Mouse (Mus musculus) C2C12 (cell line): Measurements from ENCODE around the gene Tle2.

Experiments used
- CTCF ChIP-seq: IDR thresholded peaks from one replicate; pipeline ENCODE4 v1.5.1; 2011; ENCODE audit not compliant: control insufficient read depth, insufficient read depth, insufficient read length
- MYOG ChIP-seq: IDR thresholded peaks from one replicate; pipeline ENCODE4 v1.6.1; 2011; ENCODE audit not compliant: control insufficient read depth, insufficient read length; ENCODE audit errors: extremely low read depth
- USF1 ChIP-seq: IDR thresholded peaks from one replicate; pipeline ENCODE4 v1.6.1; 2011; ENCODE audit warnings: low read depth, mild to moderate bottlenecking, control low read depth, moderate library complexity

DNA sequence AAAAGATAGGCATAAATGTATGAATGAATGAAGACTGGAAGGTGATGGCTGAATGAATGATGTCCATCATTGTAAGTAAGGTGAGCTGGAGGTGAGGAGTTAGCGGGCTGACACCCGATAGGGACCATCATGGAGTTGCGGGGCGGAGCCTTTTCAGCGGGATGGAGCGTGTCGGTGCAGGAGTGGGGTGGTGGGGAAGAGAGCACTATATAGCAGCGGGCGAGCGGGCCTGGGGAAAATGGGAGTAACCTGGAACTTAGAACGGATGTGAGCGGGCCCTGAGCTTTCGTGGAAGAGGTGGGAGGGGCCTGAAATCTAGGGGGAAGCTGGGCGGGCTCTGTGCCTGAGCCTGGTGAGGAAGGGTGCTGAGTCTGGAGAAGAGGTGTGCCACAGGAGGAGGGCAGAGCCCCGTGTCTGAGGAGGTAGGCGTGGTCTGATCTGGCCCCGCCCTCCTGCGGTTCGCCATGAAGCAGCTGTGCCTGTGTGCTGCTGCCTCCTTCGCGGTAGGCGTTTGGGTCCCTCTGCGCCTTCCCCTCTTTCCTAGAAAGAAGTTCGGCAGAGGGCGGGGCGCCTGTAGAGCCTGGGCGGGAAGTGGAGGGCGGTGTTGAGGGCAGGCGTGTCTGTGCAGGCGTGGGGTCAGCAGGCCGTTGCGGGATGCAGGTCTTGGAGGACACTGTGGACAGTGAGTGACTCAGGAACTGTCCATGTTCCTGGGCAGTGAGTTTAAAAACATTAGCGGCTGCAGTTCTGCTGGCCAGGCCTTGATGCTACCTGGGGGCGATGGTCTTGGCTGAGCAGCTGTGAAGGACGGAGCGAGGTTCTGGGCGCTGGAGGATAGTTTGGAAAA, 59.1 kb downstream of the Tle2 start:
- TF ChIP-seq CTCF (no peak), USF1 (no peak), MYOG (no peak)
